Mouse (Mus musculus) heart, adult 11 months (tissue): ENCODE measurements around the gene Dcdc2b.

Experiments used
- DNase-seq: peaks from one replicate; pipeline ENCODE4 v3.0.0; 2022

The Dcdc2b gene

GRCm38 (mm10) chr4:129620419-129621282, 6.6 kb upstream of the Dcdc2b start:
- DNase-seq = no peak

DNA sequence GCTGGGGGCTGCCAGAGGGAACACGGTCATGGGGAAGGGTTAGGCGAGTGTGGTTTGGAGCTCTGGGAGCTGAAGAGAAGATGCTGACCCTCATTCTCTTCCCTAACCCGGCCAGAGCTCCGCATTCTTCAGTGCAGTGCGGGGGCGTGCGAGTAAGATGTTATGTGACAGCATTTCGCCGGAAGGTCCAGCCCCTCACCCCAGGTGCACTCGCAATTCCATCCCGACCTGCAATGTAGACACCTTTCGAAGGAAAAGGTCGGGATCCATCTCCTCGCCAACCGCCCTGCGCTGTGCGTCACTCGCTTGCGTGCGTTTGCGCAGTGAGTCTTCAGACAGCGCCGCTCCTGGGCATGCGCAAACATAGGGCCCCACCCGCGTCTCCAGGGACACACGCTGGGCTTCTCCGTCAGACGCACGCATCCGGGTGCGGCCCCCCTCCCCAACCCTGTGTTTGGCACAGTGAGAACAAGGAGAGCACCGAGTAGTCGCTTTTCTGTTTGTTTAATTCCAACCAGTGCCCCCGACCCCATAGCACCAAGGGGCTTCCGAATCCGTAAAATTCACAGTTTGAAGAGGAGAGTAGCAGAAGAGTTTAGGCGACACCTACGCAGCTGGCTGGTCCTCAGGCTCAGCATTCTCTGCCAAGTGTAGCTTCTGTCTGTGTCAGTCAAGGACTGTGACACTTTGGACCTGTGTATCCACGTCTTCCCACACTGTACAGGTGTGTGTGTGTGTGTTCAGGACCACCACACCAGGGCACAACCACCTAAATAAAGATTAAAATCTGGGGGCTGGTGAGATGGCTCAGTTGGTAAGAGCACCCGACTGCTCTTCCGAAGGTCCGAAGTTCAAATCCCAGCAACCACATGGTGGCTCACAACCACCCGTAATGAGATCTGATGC, 5.0 kb upstream of the Dcdc2b start, which contains the start of gene Iqcc:
Gene Iqcc (minus strand): TSS at position 314 of the 906 bp plus-strand sequence.
- peak; percentile 100 for DNase-seq

DNA sequence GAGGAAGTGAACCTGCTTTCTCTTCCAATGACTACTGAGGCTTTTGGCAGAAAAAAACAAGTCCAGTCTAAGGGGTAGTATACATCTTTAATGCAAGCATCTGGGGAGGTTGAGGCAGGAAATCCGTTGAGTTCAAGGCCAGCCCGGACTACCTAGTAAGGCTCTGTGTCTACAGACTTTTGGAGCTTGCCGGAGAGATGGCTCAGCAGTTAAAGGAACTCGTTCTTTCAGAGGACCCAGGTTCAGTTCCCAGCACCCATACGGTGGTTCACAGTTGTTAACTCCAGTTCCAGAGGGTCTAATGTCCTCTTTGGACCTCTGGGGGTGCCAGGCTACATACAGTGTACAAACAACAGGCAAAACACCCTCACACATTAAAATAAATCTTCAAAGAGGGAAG, 4.0 kb upstream of the Dcdc2b start:
- peak; percentile 93 for DNase-seq

- peak; percentile 92 for DNase-seq
These were observed 3.1 kb upstream of the Dcdc2b start for GRCm38 (mm10) chr4:129617121-129617641.

GRCm38 (mm10) chr4:129616631-129617030, 2.6 kb upstream of the Dcdc2b start:
- DNase-seq = peak; percentile 91

GRCm38 (mm10) chr4:129615801-129616290, 1.8 kb upstream of the Dcdc2b start:
- peak; percentile 91 for DNase-seq

DNA sequence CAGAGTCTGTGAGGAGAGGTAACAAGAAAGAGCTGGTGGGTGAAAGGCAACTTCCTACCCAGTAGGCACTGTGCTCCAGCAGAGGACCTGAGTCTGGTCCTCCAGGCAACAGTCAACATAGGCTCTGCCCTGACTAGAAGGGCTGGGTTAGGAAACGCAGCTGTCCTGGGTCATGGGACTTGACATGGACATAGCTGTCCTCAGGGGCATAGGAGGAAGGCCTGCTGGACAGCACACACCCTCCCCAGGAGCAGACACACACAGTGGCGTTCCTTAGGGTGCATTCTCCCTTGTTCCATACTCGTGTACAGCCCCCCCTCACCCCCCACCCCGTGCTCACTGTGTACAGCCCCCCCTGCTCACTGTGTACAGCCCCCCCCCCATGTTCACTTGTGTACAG, 3.6 kb downstream of the Dcdc2b start:
- no peak for DNase-seq

DNA sequence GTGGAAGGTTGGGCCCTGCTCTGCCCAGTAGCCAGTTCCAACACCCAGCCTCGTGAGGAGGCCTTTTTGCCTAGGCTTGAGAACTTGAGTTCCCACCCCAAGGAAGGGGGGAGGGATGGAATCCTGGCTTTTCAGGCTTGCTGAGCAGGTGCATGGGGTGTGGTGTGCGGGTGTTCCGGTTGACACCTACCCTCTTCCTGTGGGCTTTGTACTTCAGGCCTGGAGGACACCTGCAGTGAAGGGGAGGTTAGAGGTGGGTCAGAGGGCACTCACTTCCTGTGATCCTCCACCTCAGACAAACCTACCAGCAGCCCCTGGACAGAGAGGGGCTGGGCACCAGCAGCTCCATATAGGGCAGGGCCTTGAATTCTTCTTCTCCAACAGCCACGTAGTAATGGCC, 4.0 kb downstream of the Dcdc2b start:
- DNase-seq = peak; percentile 91

- DNase-seq = peak; percentile 93
These were observed 4.9 kb downstream of the Dcdc2b start for GRCm38 (mm10) chr4:129609139-129609631.

GRCm38 (mm10) chr4:129608426-129609025, 5.5 kb downstream of the Dcdc2b start:
- peak; percentile 97 for DNase-seq

DNA sequence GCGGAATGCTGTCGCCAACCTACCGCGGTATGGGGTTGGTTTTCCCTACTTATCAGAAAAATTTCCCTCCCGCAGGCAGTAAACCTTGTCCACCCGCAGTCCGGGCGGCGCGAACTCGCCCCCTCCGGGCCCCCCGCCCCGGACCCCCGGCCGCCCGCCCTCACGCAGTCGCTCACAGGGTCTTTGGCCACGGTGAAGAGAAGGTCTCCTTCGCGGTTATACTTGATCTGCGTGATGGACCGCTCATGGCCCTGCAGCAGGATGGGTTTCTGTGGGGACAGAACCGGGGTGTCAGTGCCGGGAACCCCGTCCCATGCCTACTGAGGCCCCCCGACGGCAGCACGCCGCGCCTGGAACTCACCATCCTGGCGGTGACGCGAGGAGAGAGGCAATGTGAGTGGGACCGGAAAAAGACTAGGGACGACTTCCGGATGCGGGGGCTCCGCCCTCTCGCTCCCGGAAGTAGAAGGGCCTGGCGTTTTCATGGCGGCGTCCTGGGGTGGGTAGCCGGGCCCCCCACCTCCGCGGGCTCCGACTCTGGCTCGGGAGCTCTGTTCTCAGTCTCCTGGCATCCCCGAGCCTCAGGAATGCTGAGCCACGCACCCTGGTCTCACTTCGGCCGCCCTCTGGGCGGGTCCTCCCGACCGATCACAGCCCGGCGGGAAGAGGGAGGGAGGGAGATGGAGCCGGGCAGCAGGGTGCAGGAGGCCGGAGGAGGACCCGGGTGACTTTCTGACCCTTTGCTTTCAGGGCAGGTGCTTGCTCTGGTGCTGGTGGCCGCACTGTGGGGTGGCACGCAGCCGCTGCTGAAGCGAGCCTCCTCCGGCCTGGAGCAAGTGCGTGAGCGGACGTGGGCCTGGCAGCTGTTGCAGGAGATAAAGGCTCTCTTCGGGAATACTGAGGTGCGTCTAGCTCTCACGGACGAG, 13.6 kb downstream of the Dcdc2b start, which contains the start of the genes Eif3i and Tmem234:
Gene Eif3i (minus strand): TSS at position 416 of the 926 bp plus-strand sequence.
Gene Tmem234 (plus strand): TSS at position 436 of the 926 bp plus-strand sequence.
- peak; percentile 99 for DNase-seq

GRCm38 (mm10) chr4:129588865-129589264, 25.2 kb downstream of the Dcdc2b start:
- DNase-seq = no peak

GRCm38 (mm10) chr4:129586943-129587342, 27.1 kb downstream of the Dcdc2b start:
- DNase-seq = no peak

- DNase-seq = no peak
These were observed 28.3 kb downstream of the Dcdc2b start for GRCm38 (mm10) chr4:129585773-129586172.

GRCm38 (mm10) chr4:129584884-129585608, 29.0 kb downstream of the Dcdc2b start:
- DNase-seq = peak; percentile 98

- no peak for DNase-seq
These were observed 29.7 kb downstream of the Dcdc2b start for GRCm38 (mm10) chr4:129584370-129584769.

DNA sequence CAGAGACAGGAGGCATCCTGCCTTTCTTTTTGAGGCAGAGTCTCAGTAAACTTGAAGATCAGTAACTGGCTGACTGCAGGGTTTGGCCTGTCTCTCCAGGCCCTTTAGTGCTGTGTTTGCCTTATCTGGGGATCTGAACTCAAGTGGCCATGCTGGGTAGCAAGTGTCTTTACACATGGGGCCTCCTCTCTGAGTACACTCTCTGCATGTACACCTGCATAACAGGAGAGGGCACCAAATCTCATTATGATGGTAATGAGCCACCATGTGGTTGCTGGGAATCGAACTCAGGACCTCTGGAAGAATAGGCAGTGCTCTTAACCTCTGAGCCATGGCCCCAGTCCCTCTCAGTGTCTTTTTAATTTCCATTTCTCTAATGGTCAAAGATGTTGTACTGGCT, 31.8 kb downstream of the Dcdc2b start:
- DNase-seq = no peak

GRCm38 (mm10) chr4:129580347-129580746, 33.7 kb downstream of the Dcdc2b start:
- no peak for DNase-seq

DNA sequence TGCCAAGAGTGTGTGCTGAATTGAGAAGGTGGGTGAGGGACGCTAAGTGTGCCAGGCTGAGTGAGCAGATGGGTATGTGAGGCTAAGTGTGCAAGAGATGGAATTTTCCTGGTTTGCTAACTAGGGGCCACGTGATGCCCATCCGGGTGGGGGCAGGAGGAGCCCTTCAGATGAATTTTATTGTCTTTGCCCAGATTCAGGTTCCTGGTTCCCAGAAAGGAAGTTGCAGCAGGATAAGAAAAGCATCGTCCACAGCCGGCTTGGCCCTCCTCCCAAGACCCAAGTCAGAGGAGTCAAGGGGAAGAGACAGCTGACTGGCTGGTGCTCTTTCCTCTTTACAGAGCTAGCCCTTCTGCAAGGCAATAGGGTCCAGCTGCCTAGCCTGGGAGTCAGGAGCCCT, 35.6 kb downstream of the Dcdc2b start, which contains the start of gene Fam167b:
Gene Fam167b (minus strand): TSS at position 84 of the 400 bp plus-strand sequence.
- peak; percentile 98 for DNase-seq

- no peak for DNase-seq
These were observed 36.4 kb downstream of the Dcdc2b start for GRCm38 (mm10) chr4:129577688-129578087.
